13 mouse cellular contexts compared by ENCODE assay signal in the genomic region with DNA sequence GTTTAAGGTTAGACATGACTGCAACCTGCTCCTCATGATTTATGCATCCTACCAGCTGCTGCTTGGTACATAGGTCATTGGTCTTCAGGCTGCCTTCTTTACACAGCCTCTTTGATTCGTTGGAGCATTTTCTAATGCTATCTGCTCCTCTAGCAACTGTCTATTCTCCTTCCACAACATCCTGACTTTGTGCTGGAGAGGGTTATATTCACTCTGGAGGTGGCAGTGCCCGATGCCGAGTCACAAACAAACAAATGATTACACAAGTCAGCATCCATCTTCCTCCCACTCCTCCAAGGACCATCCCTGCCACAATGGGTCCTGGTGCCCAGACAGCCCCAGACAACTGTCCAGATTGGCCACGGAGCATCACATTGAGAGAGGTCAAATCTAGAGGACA. TPM values are rescaled to one million over a fixed set of nuclear protein-coding genes. Genes with fewer than 3 reads are reported as not detected.
"Had no signal": no experiment of that assay in that cellular context is flagged by ENCODE, and none has a peak within 500 bp of the region (broad histone marks: within the 10 kb centered on the region; RNA-seq: fewer than 3 reads in every experiment).

No protein-coding gene starts in this region.

RNA-seq across cellular contexts. Expression of a gene that starts 16.3 kb away (rescaled TPM):
- total RNA-seq: left cerebral cortex, adult 2 months; left cerebral cortex, adult 8-10 months; left cerebral cortex, postnatal 10 days; left cerebral cortex, postnatal 14 days; left cerebral cortex, postnatal 25 days; left cerebral cortex, postnatal 36 days; left cerebral cortex, postnatal 4 days; liver, adult 2 months; megakaryocyte progenitor cell, adult 5-6 weeks; megakaryocyte, adult 5-6 weeks; megakaryocyte-erythroid progenitor cell, adult 5-6 weeks; midbrain, postnatal 0 days; monocyte, adult 5-6 weeks had no signal

RNA-seq across cellular contexts. Expression of a gene that starts 40.2 kb away (rescaled TPM):
- total RNA-seq: liver, adult 2 months; megakaryocyte progenitor cell, adult 5-6 weeks; megakaryocyte, adult 5-6 weeks; megakaryocyte-erythroid progenitor cell, adult 5-6 weeks; midbrain, postnatal 0 days; monocyte, adult 5-6 weeks had no signal

RNA-seq across cellular contexts. Expression of a gene that starts 44.8 kb away (rescaled TPM):
- total RNA-seq: left cerebral cortex, adult 2 months; left cerebral cortex, adult 8-10 months; left cerebral cortex, postnatal 10 days; left cerebral cortex, postnatal 25 days; left cerebral cortex, postnatal 36 days; left cerebral cortex, postnatal 4 days; liver, adult 2 months; megakaryocyte progenitor cell, adult 5-6 weeks; megakaryocyte, adult 5-6 weeks; megakaryocyte-erythroid progenitor cell, adult 5-6 weeks; midbrain, postnatal 0 days; monocyte, adult 5-6 weeks had no signal
